Mouse (Mus musculus) right cerebral cortex, postnatal 14 days (tissue): Measurements from ENCODE around the gene Fam185a.

Source experiments
- DNase-seq: peaks from one replicate; pipeline ENCODE4 v3.0.0; 2022

Fam185a gene

DNA sequence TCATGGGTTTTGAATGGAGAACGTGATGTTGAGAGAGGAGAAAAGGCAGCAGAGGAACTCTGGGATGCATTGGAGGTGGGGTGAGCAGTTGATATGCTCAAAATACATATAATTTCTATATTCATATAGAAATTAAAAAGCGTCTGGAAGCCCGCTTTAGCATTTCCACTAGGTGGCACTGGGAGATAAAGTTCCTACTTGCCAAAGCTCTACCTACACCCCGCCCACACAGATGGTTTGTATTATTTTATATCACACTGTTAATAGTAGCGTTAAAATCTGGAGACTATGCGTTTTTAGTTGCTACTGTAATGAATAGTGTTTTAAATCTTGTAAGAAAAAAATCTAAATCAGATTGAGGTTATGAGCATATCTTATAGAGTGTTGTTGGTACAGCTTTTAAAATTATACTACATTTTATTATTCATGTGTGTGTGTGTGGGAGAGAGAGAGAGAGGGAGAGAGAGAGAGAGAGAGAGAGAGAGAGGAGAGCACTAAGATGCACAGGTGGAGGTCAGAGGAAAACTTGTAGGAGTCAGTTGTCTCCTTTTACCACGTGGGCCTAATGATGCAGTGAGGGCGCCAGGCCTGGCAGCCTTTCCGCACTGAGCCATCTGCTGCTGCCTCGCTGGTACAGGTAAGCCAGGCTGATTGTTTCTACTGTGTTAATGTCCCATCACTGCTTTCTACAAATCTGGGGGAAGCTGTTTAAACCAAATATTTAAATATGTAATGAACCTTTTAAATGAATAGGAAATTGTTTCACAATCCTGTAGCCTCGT, 9.6 kb downstream of the Fam185a start:
- DNase-seq = no peak

DNA sequence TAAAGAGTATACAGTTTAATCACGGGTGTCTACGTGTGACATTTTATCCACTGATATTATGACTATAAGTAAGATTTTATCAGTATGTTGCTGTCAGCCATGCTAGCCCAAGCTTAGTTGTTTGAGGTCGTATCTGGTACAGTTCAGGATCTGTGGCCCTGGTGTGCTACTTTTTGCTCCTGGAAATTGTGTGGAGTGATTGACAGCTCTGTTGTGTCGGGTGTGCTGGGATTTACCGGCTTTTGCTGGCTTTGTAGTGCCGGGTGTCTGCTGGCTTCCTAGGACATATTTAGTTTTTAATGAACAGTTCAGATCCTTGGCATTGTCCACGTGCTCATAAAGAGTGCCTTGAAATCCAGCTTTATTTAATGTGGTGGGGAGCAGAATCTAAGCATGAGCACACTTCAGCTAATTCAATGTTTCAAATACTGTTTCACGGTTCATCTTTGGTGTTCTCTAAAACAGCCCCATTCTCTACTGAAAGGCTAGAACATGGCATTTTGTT, 11.8 kb downstream of the Fam185a start:
- no peak for DNase-seq

- no peak for DNase-seq
Measured at GRCm38 (mm10) chr5:21438428-21438827, 13.7 kb downstream of the Fam185a start.

GRCm38 (mm10) chr5:21439446-21440110, 14.8 kb downstream of the Fam185a start:
- DNase-seq = no peak

GRCm38 (mm10) chr5:21440833-21441530, 16.2 kb downstream of the Fam185a start:
- no peak for DNase-seq

DNA sequence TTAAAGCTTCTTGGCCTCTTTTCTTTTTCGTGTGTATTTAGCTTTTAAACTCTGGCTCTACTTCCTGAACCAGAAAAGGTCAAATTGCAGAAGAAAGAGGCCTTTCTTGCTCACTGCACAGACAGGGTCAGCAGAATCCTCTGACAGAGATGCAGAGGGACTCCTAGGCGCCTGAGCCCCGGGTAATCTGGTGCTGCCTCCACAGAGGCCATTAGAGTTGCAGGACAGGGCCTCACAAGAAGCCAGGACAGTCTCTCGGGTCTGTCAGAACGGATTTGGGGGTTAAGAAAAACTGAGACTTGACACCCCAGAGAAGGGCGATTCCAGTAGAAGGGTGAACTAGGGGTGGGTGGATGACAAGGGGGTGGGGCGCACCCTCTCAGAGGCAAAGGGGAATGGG, 42.6 kb downstream of the Fam185a start:
- no peak for DNase-seq

GRCm38 (mm10) chr5:21468100-21468499, 43.3 kb downstream of the Fam185a start:
- no peak for DNase-seq

DNA sequence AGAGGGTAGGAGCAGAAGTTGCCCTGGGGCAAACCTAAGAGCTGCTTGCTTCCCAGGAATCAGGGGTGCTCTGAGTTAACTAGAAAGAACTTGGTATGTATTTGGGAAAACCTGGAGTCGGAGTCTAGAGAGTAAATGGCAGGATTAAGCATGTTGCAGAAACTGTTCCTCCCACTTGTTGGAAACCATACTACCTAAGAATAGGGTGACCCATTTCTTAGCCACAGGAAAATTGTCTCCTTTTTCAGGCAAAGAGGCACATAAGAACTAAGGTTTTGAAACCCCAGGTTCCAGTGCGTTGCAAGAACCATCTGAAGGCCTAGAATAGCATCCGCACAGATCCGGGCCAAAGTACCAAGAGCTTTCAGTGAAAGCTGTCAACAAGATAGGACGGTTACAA, 53.7 kb downstream of the Fam185a start:
- no peak for DNase-seq

DNA sequence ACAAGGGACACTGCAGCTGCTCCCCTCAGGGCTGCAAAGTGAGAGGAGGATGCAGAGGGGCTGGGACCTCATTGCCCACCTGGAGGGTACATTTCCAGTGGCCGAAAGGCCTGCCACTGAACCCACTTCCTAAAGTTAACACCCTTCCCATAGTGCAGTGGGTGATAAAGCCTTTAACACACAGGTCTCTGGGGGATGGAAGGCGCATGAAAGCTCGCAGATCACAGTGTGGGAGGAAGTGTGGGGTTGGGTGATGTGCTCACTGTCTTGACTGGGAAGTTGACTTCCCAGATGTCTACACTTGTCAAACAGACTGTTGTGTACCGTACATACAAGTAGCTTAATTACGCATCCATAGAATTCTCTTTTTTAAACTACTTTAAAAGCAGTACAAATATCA, 55.0 kb downstream of the Fam185a start:
- no peak for DNase-seq

GRCm38 (mm10) chr5:21481521-21481920, 56.8 kb downstream of the Fam185a start:
- no peak for DNase-seq

DNA sequence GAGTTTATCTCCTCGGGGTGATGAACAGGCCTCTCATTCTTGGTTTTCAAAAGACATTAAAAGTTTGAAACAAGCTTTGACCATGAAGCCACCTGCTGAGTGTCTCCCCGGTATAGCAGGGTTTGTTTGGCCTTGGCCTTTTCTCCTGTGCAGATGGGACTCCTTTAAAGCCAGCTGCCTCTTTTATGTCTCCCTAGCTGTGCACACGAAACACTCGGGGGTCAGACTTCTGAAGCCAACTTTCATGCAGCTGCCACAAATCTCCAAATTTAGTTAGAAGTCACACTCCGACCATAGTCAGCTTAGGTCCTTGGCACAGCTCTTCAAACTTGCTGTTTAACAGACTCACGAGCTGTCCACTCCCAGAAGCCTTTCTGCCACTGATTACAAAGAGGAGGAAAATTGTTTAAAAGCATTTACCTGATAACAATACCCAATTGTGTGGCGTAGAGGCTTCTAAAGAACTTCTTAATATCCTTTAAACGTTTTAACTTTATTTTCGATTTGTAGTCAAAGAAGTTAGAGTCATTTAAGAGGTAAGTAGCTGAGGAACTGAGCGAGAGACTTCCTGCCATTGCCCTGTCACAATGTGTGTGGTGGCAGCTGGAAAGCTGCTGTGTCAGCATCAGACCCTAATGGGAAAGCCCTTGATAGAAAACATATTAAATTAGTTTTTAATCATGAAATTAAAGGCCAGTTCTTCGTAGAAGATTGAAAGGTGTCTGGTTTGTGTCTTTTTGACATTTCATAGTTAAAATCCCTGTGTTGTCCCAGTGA, 57.9 kb downstream of the Fam185a start:
- DNase-seq = no peak

DNA sequence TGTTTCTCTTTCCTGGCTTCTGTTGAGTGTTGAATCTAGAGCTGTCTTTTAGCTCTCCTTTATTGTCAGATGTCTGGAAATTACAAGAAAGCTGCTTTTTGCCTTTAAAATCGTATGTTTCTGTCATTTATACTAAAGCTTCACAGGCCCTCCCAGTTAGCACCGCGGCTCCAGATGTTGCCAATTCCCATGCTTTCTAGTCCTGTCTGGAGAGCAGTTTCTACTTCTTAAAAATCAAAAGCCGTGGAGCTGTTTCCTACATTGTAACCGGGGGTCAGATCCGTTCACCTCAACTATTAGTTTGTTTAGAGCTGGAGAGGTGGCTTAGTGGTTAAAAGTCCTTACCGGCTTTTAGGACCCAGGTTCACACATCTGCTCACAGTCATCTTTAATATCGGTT, 58.5 kb downstream of the Fam185a start:
- no peak for DNase-seq

DNA sequence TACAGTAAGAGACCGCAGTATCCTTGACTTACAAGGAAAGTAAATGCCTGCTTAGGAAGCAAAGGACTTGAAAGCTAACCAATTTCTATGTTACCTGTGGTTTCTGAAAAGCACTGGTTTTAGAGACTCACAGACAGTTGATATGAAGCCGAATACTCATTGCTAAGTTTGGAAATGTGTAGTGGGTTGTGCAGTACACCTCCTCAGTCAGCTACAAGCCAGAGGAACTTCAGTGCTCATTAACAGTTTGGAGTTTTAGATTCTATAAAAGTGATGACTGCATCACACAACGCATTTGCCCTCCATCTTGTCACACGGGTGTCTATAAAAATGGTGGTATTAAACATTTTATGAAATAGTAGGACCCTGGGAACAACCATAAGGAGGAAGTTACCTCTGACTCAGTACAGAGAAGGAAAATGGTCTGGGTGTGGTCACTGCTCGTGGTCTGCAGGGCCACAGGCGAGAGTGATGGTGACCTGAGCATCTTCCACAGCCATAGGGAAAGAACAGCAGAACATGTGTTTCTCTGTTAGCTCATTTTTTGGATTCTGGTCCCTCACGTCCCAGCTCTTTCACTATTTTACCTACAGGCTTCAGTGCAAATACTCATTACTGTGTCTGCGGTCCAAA, 60.6 kb downstream of the Fam185a start:
- DNase-seq = no peak

- DNase-seq = no peak
Measured at GRCm38 (mm10) chr5:21486798-21487197, 62.0 kb downstream of the Fam185a start.

DNA sequence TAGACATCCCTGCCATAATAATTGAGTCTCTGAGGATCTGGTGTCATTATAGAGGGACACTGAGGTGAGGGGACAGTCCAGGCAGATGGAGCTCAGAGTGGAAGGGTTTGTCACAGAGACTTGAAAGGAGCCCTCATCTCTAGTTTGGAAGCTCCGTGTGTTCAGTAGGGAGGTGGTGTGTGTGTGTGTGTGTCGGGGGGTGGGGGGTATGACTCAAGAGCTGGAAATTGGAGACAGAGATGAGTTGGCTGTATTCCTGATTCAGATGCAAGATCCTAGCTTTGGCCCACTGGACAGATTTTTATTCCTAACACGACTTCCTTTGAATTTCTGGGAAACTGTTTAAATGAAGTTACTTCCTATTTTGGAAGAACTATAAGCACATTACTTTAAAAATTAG, 62.5 kb downstream of the Fam185a start:
- DNase-seq = no peak

- no peak for DNase-seq
Measured at GRCm38 (mm10) chr5:21487716-21488115, 63.0 kb downstream of the Fam185a start.

DNA sequence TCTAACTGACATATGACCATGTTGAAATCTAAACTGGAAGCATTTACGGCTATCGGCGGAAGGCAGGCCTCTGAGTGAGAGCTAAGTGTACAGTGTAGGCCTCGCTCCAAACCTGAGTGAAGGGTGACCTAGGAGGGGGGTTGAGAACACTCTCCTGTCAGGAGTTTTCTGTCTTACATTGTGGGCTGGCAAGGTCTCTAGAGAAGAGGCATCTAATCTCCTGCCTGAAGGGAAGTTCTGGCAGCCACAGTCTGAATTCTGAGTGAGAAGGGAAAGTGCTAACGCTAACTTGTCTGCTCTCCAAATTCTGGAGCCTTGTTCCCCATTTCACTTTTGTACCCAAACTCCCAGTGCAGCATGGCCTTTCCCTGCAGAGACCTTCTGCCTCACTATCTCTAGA, 63.7 kb downstream of the Fam185a start:
- DNase-seq = no peak

GRCm38 (mm10) chr5:21489135-21489534, 64.4 kb downstream of the Fam185a start:
- DNase-seq = no peak

- no peak for DNase-seq
Measured at GRCm38 (mm10) chr5:21491469-21491868, 66.7 kb downstream of the Fam185a start.

DNA sequence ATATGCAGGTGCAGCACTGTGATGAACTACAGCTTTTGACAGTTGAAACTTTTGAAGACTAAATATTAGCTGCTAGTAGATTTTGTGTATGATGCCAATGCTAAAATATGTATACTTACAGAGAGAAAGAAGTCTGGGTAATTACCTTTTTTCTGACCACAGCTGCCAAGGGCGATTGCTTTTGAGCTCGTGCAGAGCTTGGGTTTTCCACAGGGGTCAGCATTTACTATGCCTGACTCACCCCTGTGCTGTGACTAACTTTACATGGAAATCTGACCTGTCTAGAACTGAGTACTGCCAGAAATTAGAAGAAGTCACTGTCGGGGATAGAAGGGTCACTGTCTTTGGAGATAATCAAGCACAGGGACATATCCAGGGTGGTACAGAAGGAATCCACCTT, 67.5 kb downstream of the Fam185a start:
- DNase-seq = no peak

DNA sequence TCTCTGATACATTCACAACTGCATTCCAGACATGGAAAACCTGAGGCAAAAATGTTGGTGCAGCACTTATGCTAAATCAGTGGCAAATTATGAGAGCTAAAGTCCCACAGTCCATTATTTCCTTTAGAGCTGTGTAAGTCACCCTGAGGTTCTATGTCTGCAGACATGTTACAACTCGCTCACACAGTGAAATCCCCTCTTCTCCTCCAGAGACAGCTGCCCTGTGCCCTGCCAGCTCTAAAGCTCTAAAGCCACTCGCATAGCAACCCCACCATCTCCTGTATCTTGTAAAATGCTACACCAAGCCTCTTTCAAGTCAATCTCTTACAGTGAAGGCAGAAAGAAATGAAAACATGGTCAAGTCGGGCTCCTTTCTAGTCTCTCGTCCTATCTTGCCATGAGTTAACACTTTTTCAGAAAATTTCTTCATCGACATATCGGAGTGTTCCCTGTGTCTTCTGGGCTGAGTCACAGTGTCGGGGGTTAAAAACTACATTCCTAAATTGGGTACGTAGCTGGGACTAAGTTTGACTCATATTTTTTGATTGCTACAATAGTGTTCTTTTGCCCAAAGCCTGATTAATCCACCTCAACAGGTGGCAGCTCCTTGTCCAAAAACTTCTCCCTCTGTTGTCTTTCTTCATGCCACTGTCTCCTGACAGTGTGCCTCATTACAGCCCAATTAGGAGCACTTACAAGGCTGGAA, 68.7 kb downstream of the Fam185a start:
- DNase-seq = no peak

- DNase-seq = no peak
Measured at GRCm38 (mm10) chr5:21494781-21495180, 70.0 kb downstream of the Fam185a start.
